Mouse (Mus musculus) embryonic facial prominence, embryonic 11.5 days (tissue): ENCODE data around the gene Sppl2b. TPM values are rescaled to one million over a fixed set of nuclear protein-coding genes. Genes with fewer than 3 reads are reported as not detected.

Source experiments
- ATAC-seq: fragments of 200-750 bp; cut with Nextera tagmentation; replicated peaks from 2 replicates; pipeline ENCODE4 v1.8.0; 2017; ENCODE audit warnings: low read depth; ENCODE audit not compliant: insufficient number of reproducible peaks, low FRiP score, low TSS enrichment
- DNase-seq: peaks from one replicate; pipeline ENCODE4 v3.0.0-alpha.2; 2015; ENCODE audit warnings: low spot score
- H3K27ac ChIP-seq: fragments of 300-500 bp; sonication (generic); replicated peaks from 2 replicates; pipeline ENCODE4 v1.5.1; 2014; ENCODE audit warnings: mild to moderate bottlenecking, low read depth, low read length, control low read depth
- H3K27me3 ChIP-seq: fragments of 300-500 bp; sonication (generic); 2 replicates; pipeline ENCODE4 v1.6.1; 2014; ENCODE audit warnings: mild to moderate bottlenecking, low read length, moderate library complexity, mixed read lengths; ENCODE audit not compliant: control insufficient read depth, insufficient read depth
- H3K36me3 ChIP-seq: fragments of 300-500 bp; sonication (generic); replicated peaks from 2 replicates; pipeline ENCODE4 v1.6.1; 2014; ENCODE audit warnings: low read depth, mild to moderate bottlenecking, low read length, moderate library complexity, mixed read lengths; ENCODE audit not compliant: control insufficient read depth, insufficient read depth
- H3K4me1 ChIP-seq: fragments of 300-500 bp; sonication (generic); 2 replicates; pipeline ENCODE4 v1.6.1; 2014; ENCODE audit warnings: low read length, mixed read lengths; ENCODE audit not compliant: control insufficient read depth, insufficient read depth
- H3K4me2 ChIP-seq: fragments of 300-500 bp; sonication (generic); 2 replicates; pipeline ENCODE4 v1.6.1; 2014; ENCODE audit warnings: low read depth, mild to moderate bottlenecking, control low read depth, low read length, moderate library complexity
- H3K4me3 ChIP-seq: fragments of 300-500 bp; sonication (generic); 2 replicates; pipeline ENCODE4 v1.5.1; 2014; ENCODE audit warnings: low read depth, low read length, control low read depth
- H3K9ac ChIP-seq: fragments of 300-500 bp; sonication (generic); replicated peaks from 2 replicates; pipeline ENCODE4 v1.6.1; 2014; ENCODE audit warnings: mild to moderate bottlenecking, control low read depth, low read length
- H3K9me3 ChIP-seq: fragments of 300-500 bp; sonication (generic); replicated peaks from 2 replicates; pipeline ENCODE4 v1.6.1; 2016; ENCODE audit warnings: mild to moderate bottlenecking, low read length, inconsistent platforms, mixed read lengths; ENCODE audit not compliant: control insufficient read depth
- WGBS: fragments of 180-500 bp; shearing (Covaris S2); extraction: QIAGEN DNeasy Blood & Tissue Kit; methylation state at CpG from one replicate; pipeline ENCODE4 v1.1.7; 2014; 5-methylcytosine and 5-hydroxymethylcytosine counted together
- polyA plus RNA-seq: library from polyadenylated mRNA; unstranded; fragments of >200 nt; fragmentation: Nextera tagmentation; extraction: Ambion mirVana; gene quantifications from 2 replicates; pipeline ENCODE4 v1.2.1, GENCODE M21; 2014

Sppl2b gene
- polyA plus RNA-seq, result 17.1 and 19.7 TPM in 2 replicates

- DNase-seq, result peak; percentile 97
- WGBS, result under 1% methylated on average over 77 of the region's 81 CpGs
- Histone ChIP-seq H3K4me3 (peak within 1 kb of the TSS; percentile 89), H3K9ac (peak within 1 kb of the TSS; percentile 87), H3K36me3 (peaks cover 4% of the 10 kb centered on the region), H3K4me2 (peak within 1 kb of the TSS; percentile 95), H3K4me1 (peaks cover 3% of the 10 kb centered on the region; the same call in 1 of the 2 replicates), H3K27ac (no peak within 1 kb of the TSS), H3K27me3 (no peaks in the 10 kb centered on the region), H3K9me3 (no peaks in the 10 kb centered on the region)
- peak; percentile 72 for ATAC-seq
Measured at GRCm38 (mm10) chr10:80854913-80855748, at the start of gene Sppl2b, which contains the start of gene Lsm7. Gene Sppl2b, plus strand, starts transcription at chr10:80855275. Gene Lsm7, minus strand, starts transcription at chr10:80855209.

- Histone ChIP-seq H3K27ac (no peak overlapping the region), H3K9me3 (no peaks in the 10 kb centered on the region), H3K27me3 (peaks cover 5% of the 10 kb centered on the region), H3K4me1 (peaks cover 11% of the 10 kb centered on the region), H3K4me2 (no peak overlapping the region), H3K36me3 (peaks cover 20% of the 10 kb centered on the region), H3K9ac (no peak overlapping the region), H3K4me3 (no peak overlapping the region)
- no peak for ATAC-seq
- 78% methylated on average over 5 of the region's 5 CpGs for WGBS
- DNase-seq, result no peak
Measured at GRCm38 (mm10) chr10:80805322-80805721, 49.8 kb upstream of the Sppl2b start.

GRCm38 (mm10) chr10:80805925-80806324, 49.1 kb upstream of the Sppl2b start:
- H3K4me3 ChIP-seq, result no peak overlapping the region
- peaks cover 11% of the 10 kb centered on the region for H3K4me1 ChIP-seq
- DNase-seq (peak; percentile 74), ATAC-seq (peak; percentile 13; the same call in 1 of the 2 replicates)
- no peak overlapping the region for H3K4me2 ChIP-seq
- peaks cover 20% of the 10 kb centered on the region for H3K36me3 ChIP-seq
- no peak overlapping the region for H3K9ac ChIP-seq
- H3K27ac ChIP-seq, result no peak overlapping the region
- peaks cover 5% of the 10 kb centered on the region for H3K27me3 ChIP-seq
- H3K9me3 ChIP-seq, result no peaks in the 10 kb centered on the region
- WGBS, result 20% methylated on average over 3 of the region's 3 CpGs

- Histone ChIP-seq H3K4me1 (peaks cover 11% of the 10 kb centered on the region), H3K27me3 (peaks cover 5% of the 10 kb centered on the region), H3K4me3 (peak overlapping the region; percentile 44), H3K9ac (peak overlapping the region; percentile 74), H3K36me3 (peaks cover 20% of the 10 kb centered on the region), H3K4me2 (peak overlapping the region; percentile 99), H3K9me3 (no peaks in the 10 kb centered on the region), H3K27ac (no peak overlapping the region)
- DNase-seq (no peak), ATAC-seq (no peak; the same call in 1 of the 2 replicates)
- 43% methylated on average over 34 of the region's 34 CpGs for WGBS
Measured at GRCm38 (mm10) chr10:80806341-80807056, 48.6 kb upstream of the Sppl2b start.

GRCm38 (mm10) chr10:80807057-80807627, 47.9 kb upstream of the Sppl2b start:
- DNase-seq, result peak; percentile 82
- peaks cover 11% of the 10 kb centered on the region for H3K4me1 ChIP-seq
- H3K4me2 ChIP-seq, result peak overlapping the region; percentile 99
- H3K9me3 ChIP-seq, result no peaks in the 10 kb centered on the region
- H3K4me3 ChIP-seq, result peak overlapping the region; percentile 44
- peaks cover 17% of the 10 kb centered on the region for H3K36me3 ChIP-seq
- H3K27me3 ChIP-seq, result peaks cover 5% of the 10 kb centered on the region
- H3K9ac ChIP-seq, result peak overlapping the region; percentile 74
- 0 out of 2 replicates have a peak overlapping the region, but pooled peaks have one; percentile 13 for H3K27ac ChIP-seq
- ATAC-seq, result peak; percentile 51
- WGBS, result under 1% methylated on average over 55 of the region's 58 CpGs

GRCm38 (mm10) chr10:80808099-80808984, 46.7 kb upstream of the Sppl2b start:
- 15% methylated on average over 40 of the region's 40 CpGs for WGBS
- H3K4me2 ChIP-seq, result peak overlapping the region; percentile 22; the same call in 1 of the 2 replicates
- no peaks in the 10 kb centered on the region for H3K9me3 ChIP-seq
- H3K4me1 ChIP-seq, result peaks cover 11% of the 10 kb centered on the region
- H3K27ac ChIP-seq, result no peak overlapping the region
- peak; percentile 32 for DNase-seq
- H3K9ac ChIP-seq, result peak overlapping the region; percentile 39
- no peak for ATAC-seq
- H3K27me3 ChIP-seq, result peaks cover 5% of the 10 kb centered on the region
- H3K4me3 ChIP-seq, result no peak overlapping the region; the same call in 1 of the 2 replicates
- peaks cover 10% of the 10 kb centered on the region for H3K36me3 ChIP-seq

GRCm38 (mm10) chr10:80808985-80809632, 46.0 kb upstream of the Sppl2b start:
- Histone ChIP-seq H3K4me2 (peak overlapping the region; percentile 22; the same call in 1 of the 2 replicates), H3K4me3 (peak overlapping the region; percentile 11; the same call in 1 of the 2 replicates), H3K9me3 (no peaks in the 10 kb centered on the region), H3K36me3 (peaks cover 4% of the 10 kb centered on the region), H3K9ac (peak overlapping the region; percentile 39), H3K27me3 (peaks cover 5% of the 10 kb centered on the region), H3K27ac (no peak overlapping the region), H3K4me1 (peaks cover 11% of the 10 kb centered on the region)
- 4% methylated on average over 18 of the region's 18 CpGs for WGBS
- ATAC-seq (no peak), DNase-seq (peak; percentile 22)
